Mouse (Mus musculus) cerebellum, adult 2 months (tissue): Measurements from ENCODE around the gene Slc10a7.

Experiments
- CTCF ChIP-seq: fragments of 200-500 bp; IDR thresholded peaks from 2 replicates; pipeline ENCODE4 v1.5.1; 2011; ENCODE audit warnings: low read depth, mild to moderate bottlenecking, control low read depth, low read length, moderate library complexity, borderline replicate concordance; ENCODE audit not compliant: insufficient read depth
- POLR2A ChIP-seq: fragments of 200-500 bp; IDR thresholded peaks from 2 replicates; pipeline ENCODE4 v1.6.1; 2011; ENCODE audit warnings: low read length, control low read depth, borderline replicate concordance; ENCODE audit not compliant: insufficient read depth

DNA sequence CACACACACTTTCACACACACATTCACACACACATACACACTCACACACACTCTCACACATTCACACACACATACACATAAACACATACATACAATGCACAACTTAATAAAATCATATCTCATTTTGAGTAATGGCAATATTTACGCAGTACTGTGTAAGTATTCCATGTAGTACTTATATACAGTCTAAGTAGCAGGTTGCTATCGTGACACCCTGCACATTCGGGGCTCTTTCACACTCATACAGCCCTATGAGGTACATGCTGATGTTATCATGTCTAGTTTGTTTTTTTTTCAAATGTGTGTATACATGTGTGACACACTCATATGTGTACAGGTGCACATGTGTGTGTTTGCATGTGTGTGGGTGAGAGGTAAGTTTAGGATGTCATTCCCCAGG lies 261.4 kb downstream of the Slc10a7 start:
- TF ChIP-seq CTCF (no peak), POLR2A (no peak)
